Mouse (Mus musculus) bone marrow macrophage, adult 2 months (primary cell): ENCODE results near the gene Cbx7.

Experiments used
- CTCF ChIP-seq: IDR thresholded peaks from 2 replicates; pipeline ENCODE4 v1.5.1; 2012; ENCODE audit warnings: low read depth, mild to moderate bottlenecking, low read length, moderate library complexity
- POLR2A ChIP-seq: IDR thresholded peaks from 2 replicates; pipeline ENCODE4 v1.6.1; 2012; ENCODE audit warnings: mild to moderate bottlenecking, low read depth, low read length, borderline replicate concordance

GRCm38 (mm10) chr15:79880477-79880876 is 90.4 kb downstream of the Cbx7 start:
- no peak for TF ChIP-seq CTCF
- TF ChIP-seq POLR2A, result no peak
